Mouse (Mus musculus): Measurements from ENCODE around the gene Arl4d.
A peak's percentile ranks its signal among the peaks of the same experiment; 100 is the strongest.
"Not testable (repeated sequence)": the region's sequence is repeated elsewhere in the genome, so short reads cannot be mapped to it uniquely, and the experiment has no call there.

The Arl4d gene

GRCm38 (mm10) chr11:101664825-101665635 lies at the start of gene Arl4d:
TSS of gene Arl4d (plus strand) at chr11:101665541.
- DNase-seq = peak; percentile 91

DNA sequence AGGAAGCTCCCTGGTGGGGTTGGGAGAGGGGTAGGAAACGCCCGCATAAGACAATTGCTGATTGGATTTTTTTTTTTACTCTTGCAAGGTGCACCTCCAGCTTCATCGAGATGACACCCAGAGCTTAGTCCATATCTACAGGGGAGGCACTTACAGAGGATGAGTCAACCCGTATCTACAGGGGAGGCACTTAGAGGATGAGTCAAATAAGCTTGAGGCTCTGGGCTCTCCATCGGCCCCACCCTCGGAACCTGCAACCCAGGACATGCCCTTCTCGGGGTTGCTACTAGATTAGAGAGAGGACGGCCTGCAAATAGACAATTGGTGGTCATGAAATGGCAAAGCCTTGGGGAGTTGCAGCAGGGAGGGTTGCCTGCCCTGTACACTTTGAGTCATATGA lies 49.2 kb upstream of the Arl4d start:
- no peak for DNase-seq

DNA sequence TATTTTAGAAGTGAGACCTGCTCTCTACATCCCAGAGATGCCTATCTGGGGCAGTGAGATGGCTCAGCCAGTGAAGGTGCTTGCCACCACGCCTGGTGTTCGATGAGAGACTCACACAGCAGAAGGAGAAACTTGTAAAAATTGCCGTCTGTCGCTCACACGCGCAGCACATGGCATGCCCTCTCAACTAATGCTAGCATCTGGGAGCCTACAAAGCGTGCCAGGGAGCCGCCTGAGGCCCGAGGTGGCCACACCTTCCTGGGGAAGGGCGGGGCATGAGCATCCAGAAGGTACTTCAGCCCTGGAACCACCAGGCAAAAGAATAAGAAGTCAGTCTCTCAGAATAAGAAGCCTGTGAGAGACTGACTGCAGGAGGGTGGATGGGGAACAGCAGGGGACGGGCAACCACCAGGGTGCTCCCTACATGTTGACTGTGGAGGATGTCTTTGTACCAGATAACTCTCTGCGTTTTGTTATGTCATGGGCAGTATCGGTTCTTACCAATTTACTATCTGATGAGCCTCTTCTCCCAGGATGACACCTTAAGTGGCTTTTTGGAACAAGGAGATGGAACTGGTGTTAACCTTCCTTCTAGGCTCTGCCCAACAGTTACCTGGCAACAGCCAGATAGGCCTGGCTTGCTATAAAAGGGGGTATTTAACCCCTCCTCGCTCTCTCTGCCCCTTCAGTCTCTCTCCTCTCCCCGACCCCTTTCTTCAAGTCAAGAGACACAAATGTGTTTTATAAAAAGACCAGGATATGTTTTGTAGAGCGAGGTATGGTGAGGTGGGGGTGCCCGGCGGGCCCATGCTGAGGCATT lies 48.2 kb upstream of the Arl4d start:
- DNase-seq = no peak

GRCm38 (mm10) chr11:101617849-101618248 lies 47.5 kb upstream of the Arl4d start:
- DNase-seq = no peak

DNA sequence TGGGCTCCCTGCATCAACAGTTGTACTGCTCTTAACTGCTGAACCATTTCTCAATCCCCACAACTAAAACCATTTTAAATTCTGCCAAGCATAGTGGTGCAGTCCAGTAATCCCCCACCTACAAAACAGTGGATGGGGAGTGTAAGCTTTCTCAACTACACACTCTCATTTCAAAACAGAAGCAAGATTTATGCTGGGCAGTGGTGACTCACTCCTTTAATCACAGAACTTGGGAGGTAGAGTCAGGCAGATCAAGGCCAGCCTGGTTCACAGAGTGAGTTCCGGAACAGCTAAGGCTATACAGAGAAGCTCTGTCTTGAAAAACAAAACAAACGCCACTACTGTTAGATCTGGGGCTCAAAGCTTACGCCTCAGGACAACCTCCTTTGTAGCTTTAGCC lies 46.7 kb upstream of the Arl4d start:
- DNase-seq = no peak

DNA sequence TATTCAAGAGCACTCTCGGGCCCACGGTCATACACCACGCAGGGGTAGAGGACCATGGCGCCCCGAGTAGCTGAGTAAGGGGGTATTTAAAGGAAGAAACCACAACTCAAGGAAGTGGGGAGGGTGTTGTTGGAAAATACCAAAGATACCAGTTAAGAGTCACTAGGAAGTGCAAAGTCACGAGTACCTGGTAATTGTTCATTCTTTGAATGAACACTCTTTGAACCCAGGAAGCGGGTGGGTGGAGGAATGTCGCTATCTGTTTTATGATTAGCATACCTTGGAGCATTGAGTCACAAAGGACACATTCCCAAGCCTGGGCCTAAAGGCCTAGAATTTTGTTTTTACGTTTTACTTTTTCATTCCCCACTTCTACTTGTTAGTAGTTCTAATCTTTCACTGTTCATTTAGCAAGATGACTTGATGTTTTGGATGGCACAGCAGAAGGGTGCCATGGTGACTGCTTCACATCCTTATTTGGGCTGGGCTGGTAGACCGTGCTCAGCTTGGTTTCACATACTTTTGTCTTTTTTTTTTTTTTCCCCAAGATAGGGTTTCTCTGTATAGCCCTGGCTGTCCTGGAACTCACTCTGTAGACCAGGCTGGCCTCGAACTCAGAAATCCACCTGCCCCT lies 45.2 kb upstream of the Arl4d start:
- DNase-seq = not testable (repeated sequence)

- DNase-seq = no peak
These were observed 38.7 kb upstream of the Arl4d start for GRCm38 (mm10) chr11:101626649-101626994.

DNA sequence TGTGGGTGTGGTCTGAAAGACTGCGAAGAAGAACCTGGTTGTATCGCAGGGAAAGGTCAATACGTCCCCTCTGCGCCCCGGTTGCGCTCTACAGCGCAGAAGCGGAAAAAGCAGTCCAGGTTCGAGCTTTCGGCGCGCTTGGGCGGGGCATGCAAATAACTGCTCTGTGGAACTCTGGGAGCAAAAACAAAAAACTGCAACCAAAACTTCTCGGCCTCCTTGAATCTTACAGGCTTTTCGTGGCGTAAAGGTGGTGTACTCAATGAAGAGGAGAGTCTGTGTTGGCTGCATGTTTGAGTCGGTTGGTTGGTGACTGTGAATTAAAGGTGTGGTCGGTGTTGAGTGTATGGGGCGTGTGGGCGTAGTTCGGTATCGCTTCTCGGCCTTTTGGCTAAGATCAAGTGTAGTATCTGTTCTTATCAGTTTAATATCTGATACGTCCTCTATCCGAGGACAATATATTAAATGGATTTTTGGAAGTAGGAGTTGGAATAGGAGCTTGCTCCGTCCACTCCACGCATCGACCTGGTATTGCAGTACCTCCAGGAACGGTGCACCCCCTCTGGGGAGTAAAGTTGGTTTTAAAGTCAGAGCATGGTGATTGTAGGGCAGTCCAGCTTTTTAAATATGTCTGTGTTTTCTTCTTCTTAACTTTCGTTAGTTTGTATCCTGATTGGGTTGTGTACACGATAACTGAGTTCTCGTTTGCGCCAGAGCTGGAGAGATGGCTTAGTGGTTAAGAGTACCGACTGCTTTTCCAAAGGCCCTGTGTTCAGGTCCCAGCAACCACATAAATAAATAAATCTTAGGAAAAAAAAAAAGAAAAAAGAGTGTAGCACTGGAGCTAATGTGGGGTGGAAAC lies 38.1 kb upstream of the Arl4d start, which contains the start of gene Rdm1:
Gene Rdm1, plus strand, starts transcription at position 201 of the 862 bp plus-strand sequence.
- peak; percentile 72 for DNase-seq

DNA sequence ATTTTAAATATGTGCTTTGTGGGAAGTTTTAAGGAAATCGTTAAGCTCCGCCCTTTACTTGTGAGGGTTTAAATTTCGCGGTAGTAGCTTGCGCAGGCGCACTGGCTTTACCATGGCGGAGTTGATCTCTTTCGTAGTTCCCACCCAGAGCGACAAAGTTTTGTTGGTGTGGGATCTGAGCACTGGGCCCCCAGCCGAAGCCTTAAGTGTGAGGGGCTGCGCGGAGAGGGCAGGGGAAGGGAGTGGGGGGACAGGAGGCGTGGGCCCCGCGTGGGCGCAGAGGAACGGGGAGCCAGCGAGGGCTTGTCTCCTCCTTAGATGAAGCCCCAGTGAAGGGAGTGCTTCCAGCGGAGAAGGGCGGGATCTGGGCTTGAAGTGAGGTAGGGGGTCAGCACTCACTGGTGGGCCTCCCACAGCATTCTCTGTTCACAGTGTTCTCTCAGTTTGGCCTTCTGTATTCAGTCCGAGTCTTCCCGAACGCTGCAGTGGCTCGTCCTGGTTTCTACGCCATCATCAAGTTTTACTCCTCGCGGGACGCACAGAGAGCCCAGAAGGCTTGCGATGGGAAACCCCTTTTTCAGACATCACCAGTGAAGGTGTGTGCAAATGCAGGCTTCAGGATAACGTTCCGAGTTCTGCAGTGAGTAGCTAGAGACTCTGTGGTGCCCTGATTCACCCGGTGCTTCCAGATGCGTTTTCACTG lies 37.3 kb upstream of the Arl4d start:
- DNase-seq = peak; percentile 66

- not testable (repeated sequence) for DNase-seq
These were observed 36.5 kb upstream of the Arl4d start for GRCm38 (mm10) chr11:101628733-101629417.

DNA sequence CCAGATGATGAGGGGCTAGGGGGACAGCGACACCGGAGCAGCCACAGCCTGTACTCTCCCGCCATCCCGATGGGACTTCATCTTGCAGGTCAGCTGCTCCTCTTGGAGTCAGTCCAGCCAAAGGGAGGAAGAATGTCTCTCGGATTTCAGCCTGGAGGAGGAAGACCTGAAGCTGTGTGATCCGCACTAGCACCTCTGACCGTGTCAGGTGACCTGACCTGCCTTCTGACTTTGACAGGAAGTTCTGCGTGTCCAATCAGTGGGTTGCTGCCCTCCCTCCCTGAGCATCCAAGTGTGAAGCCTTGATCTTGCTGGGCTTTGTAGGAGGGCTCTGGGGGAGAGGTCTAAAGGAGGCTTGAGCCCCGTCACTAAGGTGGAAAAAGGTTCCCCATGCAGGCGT lies 29.7 kb upstream of the Arl4d start:
- DNase-seq = no peak

- DNase-seq = no peak
These were observed 25.6 kb upstream of the Arl4d start for GRCm38 (mm10) chr11:101639761-101640160.

DNA sequence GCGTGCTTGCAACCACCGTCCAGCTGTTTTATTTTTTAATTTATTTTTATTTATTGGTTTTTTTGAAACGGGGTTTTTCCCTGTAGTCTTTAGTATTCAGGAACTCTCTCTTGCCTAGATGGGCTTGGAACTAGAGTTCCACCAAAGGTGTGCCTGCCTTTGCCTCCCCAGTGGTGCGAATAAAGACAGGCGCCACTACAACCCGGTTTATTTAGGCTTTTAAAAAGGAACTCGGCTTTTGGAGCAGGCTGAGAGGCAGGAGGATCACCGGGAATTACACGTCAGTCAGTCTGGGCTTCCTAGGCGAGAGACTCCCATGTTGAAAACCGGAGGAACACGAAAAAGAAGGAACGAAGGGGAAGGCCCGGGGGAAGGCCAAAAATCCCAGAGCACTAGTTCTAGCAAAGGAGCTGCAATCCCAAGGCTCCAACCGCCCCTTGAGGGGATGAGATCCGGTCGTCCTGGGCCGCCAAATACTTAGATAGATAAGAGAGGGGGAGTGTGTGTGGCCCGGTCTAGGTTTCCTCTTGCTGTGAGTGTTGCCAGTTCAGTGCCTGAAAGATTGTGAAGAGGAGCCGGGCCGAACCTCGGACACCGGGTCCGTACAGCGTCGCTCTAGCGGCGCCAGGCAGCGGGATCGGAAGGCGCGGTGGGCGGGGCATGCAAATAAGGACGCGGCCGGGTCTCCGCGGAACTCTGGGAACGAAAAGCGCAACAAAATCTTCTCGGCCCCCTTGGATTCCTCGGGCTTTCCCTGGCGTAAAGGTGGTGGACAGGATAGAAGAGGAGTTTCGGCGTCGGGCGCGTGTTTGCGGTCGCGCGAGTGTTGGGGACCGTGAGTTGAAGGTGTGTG lies 24.3 kb upstream of the Arl4d start:
- peak; percentile 82 for DNase-seq

- not testable (repeated sequence) for DNase-seq
These were observed 23.4 kb upstream of the Arl4d start for GRCm38 (mm10) chr11:101641710-101642642.

- no peak for DNase-seq
These were observed 22.4 kb upstream of the Arl4d start for GRCm38 (mm10) chr11:101642931-101643330.

GRCm38 (mm10) chr11:101644591-101644990 lies 20.8 kb upstream of the Arl4d start:
- no peak for DNase-seq

- DNase-seq = not testable (repeated sequence)
These were observed 20.3 kb upstream of the Arl4d start for GRCm38 (mm10) chr11:101645043-101645410.

GRCm38 (mm10) chr11:101645411-101646282 lies 19.7 kb upstream of the Arl4d start:
- peak; percentile 71 for DNase-seq
